Mouse (Mus musculus) forebrain, embryonic 11.5 days (tissue): ENCODE data around the gene Gmeb1. TPM values are rescaled to one million over a fixed set of nuclear protein-coding genes. Genes with fewer than 3 reads are reported as not detected.
"Not testable (repeated sequence)": the region's sequence is repeated elsewhere in the genome, so short reads cannot be mapped to it uniquely, and the experiment has no call there.

Source experiments
- ATAC-seq: fragments of 200-750 bp; cut with Nextera tagmentation; replicated peaks from 2 replicates; pipeline ENCODE4 v1.8.0; 2017; ENCODE audit warnings: moderate TSS enrichment; ENCODE audit not compliant: low FRiP score
- DNase-seq: peaks from one replicate; pipeline ENCODE4 v3.0.0-alpha.2; 2017; ENCODE audit warnings: low spot score
- H3K27ac ChIP-seq: fragments of 300-500 bp; sonication (generic); 2 replicates; pipeline ENCODE4 v1.5.1; 2014; ENCODE audit warnings: low read depth, low read length
- H3K27me3 ChIP-seq: fragments of 300-500 bp; sonication (generic); 2 replicates; pipeline ENCODE4 v1.6.1; 2014; ENCODE audit warnings: mild to moderate bottlenecking, low read length, mixed read lengths; ENCODE audit not compliant: control insufficient read depth, insufficient read depth
- H3K36me3 ChIP-seq: fragments of 300-500 bp; sonication (generic); 2 replicates; pipeline ENCODE4 v1.6.1; 2014; ENCODE audit warnings: mild to moderate bottlenecking, low read length, moderate library complexity, mixed read lengths; ENCODE audit not compliant: control insufficient read depth, insufficient read depth
- H3K4me1 ChIP-seq: fragments of 300-500 bp; sonication (generic); replicated peaks from 2 replicates; pipeline ENCODE4 v1.6.1; 2014; ENCODE audit warnings: low read length, mixed read lengths; ENCODE audit not compliant: control insufficient read depth, insufficient read depth
- H3K4me2 ChIP-seq: fragments of 300-500 bp; sonication (generic); 2 replicates; pipeline ENCODE4 v1.6.1; 2014; ENCODE audit warnings: low read depth, mild to moderate bottlenecking, low read length, moderate library complexity, mixed read lengths; ENCODE audit not compliant: severe bottlenecking
- H3K4me3 ChIP-seq: fragments of 300-500 bp; sonication (generic); 2 replicates; pipeline ENCODE4 v1.5.1; 2014; ENCODE audit warnings: low read depth, low read length
- H3K9ac ChIP-seq: fragments of 300-500 bp; sonication (generic); 2 replicates; pipeline ENCODE4 v1.6.1; 2014; ENCODE audit warnings: low read length
- H3K9me3 ChIP-seq: fragments of 300-500 bp; sonication (generic); 2 replicates; pipeline ENCODE4 v1.6.1; 2016; ENCODE audit warnings: low read length, mixed read lengths; ENCODE audit not compliant: control insufficient read depth
- WGBS: fragments of 180-500 bp; shearing (Covaris S2); extraction: QIAGEN DNeasy Blood & Tissue Kit; methylation state at CpG from one replicate; pipeline ENCODE4 v1.1.7; 2014; 5-methylcytosine and 5-hydroxymethylcytosine counted together
- polyA plus RNA-seq: library from polyadenylated mRNA; unstranded; fragments of >200 nt; fragmentation: Nextera tagmentation; extraction: Ambion mirVana; gene quantifications from 2 replicates; pipeline ENCODE4 v1.2.1, GENCODE M21; 2014

Gene Gmeb1
- polyA plus RNA-seq, 1 experiment from 2014 or later, result 45.4 TPM

- Histone ChIP-seq H3K9ac (no peak overlapping the region), H3K4me2 (no peak overlapping the region), H3K36me3 (peaks cover 15% of the 10 kb centered on the region; the same call in 1 of the 2 replicates), H3K4me1 (no peaks in the 10 kb centered on the region), H3K9me3 (no peaks in the 10 kb centered on the region), H3K4me3 (no peak overlapping the region), H3K27ac (no peak overlapping the region), H3K27me3 (no peaks in the 10 kb centered on the region)
- no peak for DNase-seq
- 96% methylated on average over 5 of the region's 5 CpGs for WGBS
- ATAC-seq, result no peak
These were observed 31.0 kb downstream of the Gmeb1 start for GRCm38 (mm10) chr4:132230422-132230821.

GRCm38 (mm10) chr4:132222001-132222400, 39.4 kb downstream of the Gmeb1 start:
- not testable (repeated sequence) for ATAC-seq, H3K4me3 ChIP-seq, H3K9me3 ChIP-seq, H3K4me1 ChIP-seq, DNase-seq, H3K27ac ChIP-seq, H3K4me2 ChIP-seq, H3K36me3 ChIP-seq, H3K27me3 ChIP-seq, H3K9ac ChIP-seq
- 90% methylated on average over 5 of the region's 5 CpGs for WGBS

- not testable (repeated sequence) for H3K27ac ChIP-seq, H3K4me1 ChIP-seq, H3K9ac ChIP-seq, H3K36me3 ChIP-seq, ATAC-seq, DNase-seq, H3K9me3 ChIP-seq, H3K27me3 ChIP-seq, H3K4me3 ChIP-seq, H3K4me2 ChIP-seq
- WGBS, result 85% methylated on average over 4 of the region's 6 CpGs
These were observed 43.0 kb downstream of the Gmeb1 start for GRCm38 (mm10) chr4:132218439-132218838.

GRCm38 (mm10) chr4:132217781-132218180, 43.6 kb downstream of the Gmeb1 start:
- 96% methylated on average over 2 of the region's 2 CpGs for WGBS
- Histone ChIP-seq H3K4me3 (no peak overlapping the region), H3K9ac (no peak overlapping the region), H3K27ac (no peak overlapping the region), H3K9me3 (no peaks in the 10 kb centered on the region), H3K36me3 (no peaks in the 10 kb centered on the region), H3K4me2 (no peak overlapping the region), H3K4me1 (no peaks in the 10 kb centered on the region), H3K27me3 (no peaks in the 10 kb centered on the region)
- DNase-seq (no peak), ATAC-seq (no peak)

GRCm38 (mm10) chr4:132216602-132217001, 44.8 kb downstream of the Gmeb1 start:
- Histone ChIP-seq H3K4me1 (0 out of 2 replicates have a peak, but pooled peaks cover 2% of the 10 kb centered on the region), H3K27me3 (no peaks in the 10 kb centered on the region), H3K36me3 (no peaks in the 10 kb centered on the region), H3K4me2 (no peak overlapping the region), H3K9ac (no peak overlapping the region), H3K27ac (no peak overlapping the region), H3K4me3 (no peak overlapping the region), H3K9me3 (no peaks in the 10 kb centered on the region)
- no peak for ATAC-seq
- no peak for DNase-seq
- 85% methylated on average over 1 of the region's 1 CpGs for WGBS

GRCm38 (mm10) chr4:132214847-132215246, 46.6 kb downstream of the Gmeb1 start:
- peaks cover 8% of the 10 kb centered on the region; the same call in 1 of the 2 replicates for H3K4me1 ChIP-seq
- no peak for ATAC-seq
- H3K4me2 ChIP-seq, result no peak overlapping the region
- H3K9ac ChIP-seq, result no peak overlapping the region
- no peaks in the 10 kb centered on the region for H3K9me3 ChIP-seq
- no peaks in the 10 kb centered on the region for H3K27me3 ChIP-seq
- no peak overlapping the region for H3K4me3 ChIP-seq
- DNase-seq, result no peak
- WGBS, result 77% methylated on average over 4 of the region's 4 CpGs
- no peaks in the 10 kb centered on the region; the same call in 1 of the 2 replicates for H3K36me3 ChIP-seq
- H3K27ac ChIP-seq, result no peak overlapping the region

GRCm38 (mm10) chr4:132211953-132212734, 49.3 kb downstream of the Gmeb1 start, which contains the start of gene Ythdf2:
TSS of gene Ythdf2 (minus strand) at chr4:132212303.
- H3K9me3 ChIP-seq, result no peaks in the 10 kb centered on the region
- peak; percentile 99 for DNase-seq
- H3K4me1 ChIP-seq, result peaks cover 8% of the 10 kb centered on the region; the same call in 1 of the 2 replicates
- H3K27ac ChIP-seq, result peak within 1 kb of the TSS; percentile 92
- peak within 1 kb of the TSS; percentile 81 for H3K4me2 ChIP-seq
- H3K4me3 ChIP-seq, result peak within 1 kb of the TSS; percentile 100
- H3K9ac ChIP-seq, result peak within 1 kb of the TSS; percentile 100
- H3K36me3 ChIP-seq, result peaks cover 4% of the 10 kb centered on the region; the same call in 1 of the 2 replicates
- H3K27me3 ChIP-seq, result no peaks in the 10 kb centered on the region
- WGBS, result 1% methylated on average over 76 of the region's 78 CpGs
- peak; percentile 99 for ATAC-seq

- under 1% methylated on average over 83 of the region's 89 CpGs for WGBS
- peak; percentile 89 for ATAC-seq
These were observed 50.1 kb downstream of the Gmeb1 start for GRCm38 (mm10) chr4:132211091-132211942.

More at GRCm38 (mm10) chr4:132211091-132211942, 50.1 kb downstream of the Gmeb1 start:
- peak; percentile 71 for DNase-seq
- no peaks in the 10 kb centered on the region for H3K9me3 ChIP-seq
- peak overlapping the region; percentile 100 for H3K9ac ChIP-seq
- peak overlapping the region; percentile 81 for H3K4me2 ChIP-seq
- H3K4me1 ChIP-seq, result peaks cover 8% of the 10 kb centered on the region; the same call in 1 of the 2 replicates
- H3K27ac ChIP-seq, result peak overlapping the region; percentile 92
- H3K36me3 ChIP-seq, result peaks cover 6% of the 10 kb centered on the region; the same call in 1 of the 2 replicates
- H3K4me3 ChIP-seq, result peak overlapping the region; percentile 100
- H3K27me3 ChIP-seq, result no peaks in the 10 kb centered on the region
